Mouse (Mus musculus): ENCODE results near the gene Cdca5. TPM values are rescaled to one million over a fixed set of nuclear protein-coding genes. Genes with fewer than 3 reads are reported as not detected.
A peak's percentile ranks its signal among the peaks of the same experiment; 100 is the strongest.

Gene Cdca5
- polyA plus RNA-seq, 1 experiment from 2014 or later: 50.8 TPM

DNA sequence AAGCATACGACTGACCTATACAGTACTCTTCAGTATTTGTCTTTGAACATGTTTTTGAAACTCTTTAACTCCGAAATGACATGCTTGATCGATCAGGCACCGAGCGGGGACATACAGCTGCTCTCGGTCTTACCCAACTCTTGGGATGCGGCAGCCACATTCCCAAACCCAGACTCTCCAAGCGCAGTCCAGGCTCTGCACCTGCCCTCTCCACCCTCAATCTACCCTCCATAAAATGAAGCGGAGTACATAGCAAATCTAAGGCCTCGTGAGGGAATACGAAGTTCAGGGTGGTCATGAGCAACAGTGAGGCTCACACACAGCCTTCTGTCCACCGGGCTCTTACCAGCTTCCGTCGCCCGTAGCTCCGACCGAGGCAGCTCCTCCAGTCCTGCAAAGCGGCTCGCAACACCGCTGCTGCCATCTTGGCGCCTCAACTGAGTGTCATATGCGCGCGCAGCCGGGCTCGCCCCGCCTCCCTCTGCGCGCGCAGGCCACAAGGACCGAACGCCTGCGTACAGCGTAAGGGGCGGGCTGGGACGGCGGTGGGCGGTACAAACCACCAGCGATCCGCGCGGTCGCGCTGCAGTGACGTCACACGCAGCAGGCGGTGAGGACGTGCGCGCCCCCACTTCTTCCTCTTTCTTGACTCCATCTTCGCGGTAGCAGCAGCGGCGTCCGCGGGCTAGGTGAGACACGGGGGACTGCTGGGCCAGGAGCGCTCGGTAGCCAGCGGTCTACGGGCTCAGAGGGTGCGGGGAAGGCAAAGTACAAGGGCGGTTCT lies 27.3 kb upstream of the Cdca5 start, which contains the start of the genes Mrpl49 and Fau:
Mrpl49 (minus strand) TSS at position 473 of the 784 bp plus-strand sequence.
Fau (plus strand) TSS at position 532 of the 784 bp plus-strand sequence.
- peak within 1 kb of the TSS; percentile 85 for H3K4me2 ChIP-seq
- no peaks in the 10 kb centered on the region for H3K9me3 ChIP-seq (ENCODE audit: control insufficient read depth, low read length)
- ATAC-seq (replicated peaks; ENCODE audit: low FRiP score) (peak; percentile 80), DNase-seq (ENCODE audit: low spot score) (peak; percentile 97)
- no peaks in the 10 kb centered on the region for H3K27me3 ChIP-seq (replicated peaks; ENCODE audit: control insufficient read depth, insufficient read depth, low read length)
- under 1% methylated on average over 63 of the region's 63 CpGs for WGBS
- H3K27ac ChIP-seq (ENCODE audit: low read depth, low read length): peak within 1 kb of the TSS; percentile 85
- H3K36me3 ChIP-seq (ENCODE audit: control insufficient read depth, insufficient read depth, low read length): peaks cover 38% of the 10 kb centered on the region
- peaks cover 19% of the 10 kb centered on the region for H3K4me1 ChIP-seq (replicated peaks; ENCODE audit: control insufficient read depth, insufficient read depth, low read length)
- H3K4me3 ChIP-seq (ENCODE audit: low read depth, low read length): peak within 1 kb of the TSS; percentile 91
- H3K9ac ChIP-seq (ENCODE audit: low read depth, low read length): peak within 1 kb of the TSS; percentile 97

DNA sequence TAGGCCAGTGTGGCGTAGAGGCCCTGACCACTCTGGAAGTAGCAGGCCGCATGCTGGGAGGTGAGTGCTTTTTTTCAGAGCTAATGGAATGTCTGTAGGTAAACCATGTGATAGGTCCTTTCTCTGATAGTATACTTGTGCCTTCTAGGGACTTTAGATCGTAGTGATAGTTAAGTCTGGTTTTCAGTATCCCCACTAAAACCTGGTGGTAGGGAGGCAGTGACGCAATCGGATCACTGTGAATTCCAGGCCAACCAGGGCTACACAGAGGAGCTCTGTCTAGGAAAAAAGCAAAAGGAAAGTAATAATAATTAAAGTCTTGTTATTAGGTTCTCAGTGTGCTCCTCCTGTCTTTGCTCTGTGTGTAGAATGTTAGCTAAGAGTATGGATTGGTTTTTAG lies 26.3 kb upstream of the Cdca5 start:
- peak overlapping the region; percentile 97 for H3K9ac ChIP-seq (ENCODE audit: low read depth, low read length)
- peak overlapping the region; percentile 85 for H3K4me2 ChIP-seq
- H3K4me3 ChIP-seq (ENCODE audit: low read depth, low read length): peak overlapping the region; percentile 91
- no peaks in the 10 kb centered on the region for H3K27me3 ChIP-seq (replicated peaks; ENCODE audit: control insufficient read depth, insufficient read depth, low read length)
- H3K9me3 ChIP-seq (ENCODE audit: control insufficient read depth, low read length): no peaks in the 10 kb centered on the region
- H3K36me3 ChIP-seq (ENCODE audit: control insufficient read depth, insufficient read depth, low read length): peaks cover 28% of the 10 kb centered on the region
- H3K4me1 ChIP-seq (replicated peaks; ENCODE audit: control insufficient read depth, insufficient read depth, low read length): peaks cover 20% of the 10 kb centered on the region
- peak overlapping the region; percentile 85 for H3K27ac ChIP-seq (ENCODE audit: low read depth, low read length)
- no peak for DNase-seq (ENCODE audit: low spot score)
- ATAC-seq (replicated peaks; ENCODE audit: low FRiP score): no peak
- WGBS: 12% methylated on average over 5 of the region's 5 CpGs

DNA sequence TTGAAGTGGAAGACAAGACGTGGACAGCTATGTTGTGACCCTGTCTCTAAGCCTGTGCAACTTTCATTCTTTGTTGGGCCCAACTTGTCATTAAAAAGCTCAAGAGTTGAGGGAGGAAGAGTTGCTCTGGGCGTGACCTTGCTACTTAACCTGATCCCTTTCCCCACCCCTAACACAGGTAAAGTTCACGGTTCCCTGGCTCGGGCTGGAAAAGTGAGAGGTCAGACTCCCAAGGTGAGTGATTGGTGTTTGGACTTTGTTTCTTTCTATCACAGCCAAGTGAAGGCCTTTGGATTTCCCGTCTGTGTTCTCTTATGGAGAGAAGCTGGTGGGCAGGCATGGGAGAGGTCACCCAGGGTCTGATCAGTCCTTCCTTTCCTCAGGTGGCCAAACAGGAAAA lies 25.8 kb upstream of the Cdca5 start:
- 79% methylated on average over 5 of the region's 5 CpGs for WGBS
- H3K4me1 ChIP-seq (replicated peaks; ENCODE audit: control insufficient read depth, insufficient read depth, low read length): peaks cover 20% of the 10 kb centered on the region
- peak overlapping the region; percentile 91 for H3K4me3 ChIP-seq (ENCODE audit: low read depth, low read length)
- DNase-seq (ENCODE audit: low spot score) (no peak), ATAC-seq (replicated peaks; ENCODE audit: low FRiP score) (no peak)
- peak overlapping the region; percentile 85 for H3K4me2 ChIP-seq
- H3K9ac ChIP-seq (ENCODE audit: low read depth, low read length): peak overlapping the region; percentile 97
- H3K36me3 ChIP-seq (ENCODE audit: control insufficient read depth, insufficient read depth, low read length): peaks cover 24% of the 10 kb centered on the region
- H3K27ac ChIP-seq (ENCODE audit: low read depth, low read length): peak overlapping the region; percentile 85
- H3K9me3 ChIP-seq (ENCODE audit: control insufficient read depth, low read length): no peaks in the 10 kb centered on the region
- no peaks in the 10 kb centered on the region for H3K27me3 ChIP-seq (replicated peaks; ENCODE audit: control insufficient read depth, insufficient read depth, low read length)

DNA sequence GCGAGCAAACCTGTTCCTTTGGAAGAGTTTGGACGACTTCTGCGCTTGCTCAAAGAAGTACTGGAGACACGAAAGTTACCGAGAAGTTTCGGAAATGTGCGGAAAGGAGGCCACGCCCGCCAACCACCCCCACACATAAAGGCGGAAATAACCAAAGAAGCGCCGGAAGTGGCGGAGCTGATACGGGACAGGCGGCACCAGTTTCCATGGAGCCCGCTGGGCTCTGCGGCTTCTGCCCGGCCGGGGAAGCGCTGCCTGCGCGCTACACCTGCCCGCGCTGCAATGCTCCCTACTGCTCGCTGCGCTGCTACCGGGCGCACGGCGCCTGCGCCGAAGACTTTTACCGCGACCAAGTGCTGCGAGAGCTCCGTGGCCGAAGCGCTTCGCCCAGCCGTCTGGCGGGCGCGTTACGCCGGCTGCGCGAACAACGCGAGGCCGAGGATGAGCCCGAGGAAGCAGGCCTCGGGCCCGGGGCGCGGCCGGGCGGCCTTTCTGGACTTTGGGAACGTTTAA lies 23.7 kb upstream of the Cdca5 start, which contains the start of gene Znhit2:
Znhit2 (plus strand) TSS at position 172 of the 513 bp plus-strand sequence.
- H3K9ac ChIP-seq (ENCODE audit: low read depth, low read length): peak within 1 kb of the TSS; percentile 91
- WGBS: under 1% methylated on average over 58 of the region's 58 CpGs
- peak; percentile 70 for ATAC-seq (replicated peaks; ENCODE audit: low FRiP score)
- peak within 1 kb of the TSS; percentile 79 for H3K4me3 ChIP-seq (ENCODE audit: low read depth, low read length)
- H3K4me1 ChIP-seq (replicated peaks; ENCODE audit: control insufficient read depth, insufficient read depth, low read length): peaks cover 18% of the 10 kb centered on the region
- H3K36me3 ChIP-seq (ENCODE audit: control insufficient read depth, insufficient read depth, low read length): peaks cover 8% of the 10 kb centered on the region; the same call in 1 of the 2 replicates
- H3K27me3 ChIP-seq (replicated peaks; ENCODE audit: control insufficient read depth, insufficient read depth, low read length): no peaks in the 10 kb centered on the region
- H3K9me3 ChIP-seq (ENCODE audit: control insufficient read depth, low read length): no peaks in the 10 kb centered on the region
- peak within 1 kb of the TSS; percentile 99 for H3K4me2 ChIP-seq
- DNase-seq (ENCODE audit: low spot score): peak; percentile 91
- peak within 1 kb of the TSS; percentile 94 for H3K27ac ChIP-seq (ENCODE audit: low read depth, low read length)

DNA sequence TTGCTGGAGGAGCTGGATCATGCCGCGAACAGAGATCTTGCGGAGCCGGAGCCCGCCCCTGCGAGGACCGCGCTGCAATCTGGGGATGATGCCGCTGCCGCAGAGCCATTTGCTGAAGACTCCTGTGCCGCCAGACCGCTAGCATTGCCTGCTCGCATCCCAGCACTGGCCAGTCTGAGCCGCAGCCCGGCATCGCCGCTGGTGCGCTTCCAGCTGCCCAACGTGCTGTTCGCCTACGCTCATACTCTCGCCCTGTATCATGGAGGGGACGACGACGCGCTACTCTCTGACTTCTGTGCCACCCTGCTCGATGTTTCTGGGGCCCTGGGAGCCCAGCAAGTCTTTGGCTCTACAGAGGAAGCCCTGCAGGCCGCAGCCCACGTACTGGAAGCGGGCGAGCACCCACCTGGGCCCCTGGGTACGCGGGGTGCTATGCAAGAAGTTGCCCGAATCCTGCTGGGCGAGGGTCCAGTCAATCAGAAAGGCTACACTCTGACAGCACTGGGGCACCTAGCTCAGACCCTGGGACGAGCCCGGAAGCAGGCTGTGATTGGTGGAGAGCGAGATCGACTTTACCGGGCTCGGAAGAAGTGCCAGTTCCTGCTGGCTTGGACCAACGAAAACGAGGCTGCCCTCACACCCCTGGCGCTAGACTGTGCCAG lies 23.0 kb upstream of the Cdca5 start:
- peak overlapping the region; percentile 91 for H3K9ac ChIP-seq (ENCODE audit: low read depth, low read length)
- H3K4me3 ChIP-seq (ENCODE audit: low read depth, low read length): peak overlapping the region; percentile 79
- H3K9me3 ChIP-seq (ENCODE audit: control insufficient read depth, low read length): no peaks in the 10 kb centered on the region
- peaks cover 8% of the 10 kb centered on the region; the same call in 1 of the 2 replicates for H3K36me3 ChIP-seq (ENCODE audit: control insufficient read depth, insufficient read depth, low read length)
- ATAC-seq (replicated peaks; ENCODE audit: low FRiP score) (peak; percentile 6; the same call in 1 of the 2 replicates), DNase-seq (ENCODE audit: low spot score) (peak; percentile 66)
- H3K4me2 ChIP-seq: peak overlapping the region; percentile 99
- H3K27me3 ChIP-seq (replicated peaks; ENCODE audit: control insufficient read depth, insufficient read depth, low read length): no peaks in the 10 kb centered on the region
- peak overlapping the region; percentile 94 for H3K27ac ChIP-seq (ENCODE audit: low read depth, low read length)
- peaks cover 21% of the 10 kb centered on the region for H3K4me1 ChIP-seq (replicated peaks; ENCODE audit: control insufficient read depth, insufficient read depth, low read length)
- 1% methylated on average over 44 of the region's 44 CpGs for WGBS

DNA sequence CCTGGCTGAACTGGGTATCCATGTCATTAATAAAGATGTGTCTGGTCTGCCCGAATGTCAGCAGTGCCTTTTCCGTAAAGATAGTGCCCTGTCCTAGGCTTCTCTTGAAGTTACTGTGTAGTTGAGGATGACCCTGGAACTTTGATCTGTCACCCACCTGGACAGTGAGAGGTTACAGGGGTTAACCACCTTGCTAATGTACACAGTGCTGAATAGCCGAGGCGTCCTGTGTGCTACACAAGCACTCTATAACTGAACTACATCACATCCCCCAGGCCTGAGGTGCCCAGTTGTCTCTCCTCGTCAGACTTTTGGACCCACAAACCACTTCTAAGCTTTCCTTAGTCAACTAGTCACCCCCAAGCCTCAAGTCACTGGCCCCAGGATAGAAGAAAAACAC lies 22.4 kb upstream of the Cdca5 start:
- Histone ChIP-seq H3K9ac (ENCODE audit: low read depth, low read length) (peak overlapping the region; percentile 91), H3K4me1 (replicated peaks; ENCODE audit: control insufficient read depth, insufficient read depth, low read length) (peaks cover 22% of the 10 kb centered on the region), H3K9me3 (ENCODE audit: control insufficient read depth, low read length) (no peaks in the 10 kb centered on the region), H3K27ac (ENCODE audit: low read depth, low read length) (peak overlapping the region; percentile 94; the same call in 1 of the 2 replicates), H3K27me3 (replicated peaks; ENCODE audit: control insufficient read depth, insufficient read depth, low read length) (no peaks in the 10 kb centered on the region), H3K4me3 (ENCODE audit: low read depth, low read length) (peak overlapping the region; percentile 79), H3K4me2 (peak overlapping the region; percentile 99), H3K36me3 (ENCODE audit: control insufficient read depth, insufficient read depth, low read length) (peaks cover 8% of the 10 kb centered on the region; the same call in 1 of the 2 replicates)
- WGBS: 49% methylated on average over 5 of the region's 5 CpGs
- DNase-seq (ENCODE audit: low spot score) (no peak), ATAC-seq (replicated peaks; ENCODE audit: low FRiP score) (no peak)

DNA sequence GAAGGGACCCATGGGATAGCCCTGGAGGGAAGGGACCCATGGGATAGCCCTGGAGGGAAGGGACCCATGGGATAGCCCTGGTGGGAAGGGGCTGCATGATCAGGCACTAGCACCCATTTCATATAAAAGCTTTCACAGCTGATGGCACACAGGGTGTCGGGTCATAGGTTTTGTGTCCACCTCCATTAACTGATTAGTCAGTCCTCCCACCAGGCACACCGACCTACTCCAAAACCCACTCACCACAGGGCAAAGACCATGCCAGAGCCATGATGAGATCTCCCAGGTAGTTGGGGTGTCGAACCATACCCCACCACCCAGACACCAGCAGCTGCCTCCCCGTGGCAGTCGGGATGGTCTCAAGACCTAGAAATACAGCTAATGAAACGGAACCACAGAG lies 21.7 kb upstream of the Cdca5 start:
- Histone ChIP-seq H3K9ac (ENCODE audit: low read depth, low read length) (no peak overlapping the region), H3K9me3 (ENCODE audit: control insufficient read depth, low read length) (no peaks in the 10 kb centered on the region), H3K27me3 (replicated peaks; ENCODE audit: control insufficient read depth, insufficient read depth, low read length) (no peaks in the 10 kb centered on the region), H3K4me2 (peak overlapping the region; percentile 99), H3K4me3 (ENCODE audit: low read depth, low read length) (no peak overlapping the region), H3K36me3 (ENCODE audit: control insufficient read depth, insufficient read depth, low read length) (peaks cover 8% of the 10 kb centered on the region; the same call in 1 of the 2 replicates), H3K4me1 (replicated peaks; ENCODE audit: control insufficient read depth, insufficient read depth, low read length) (peaks cover 26% of the 10 kb centered on the region), H3K27ac (ENCODE audit: low read depth, low read length) (no peak overlapping the region)
- no peak for ATAC-seq (replicated peaks; ENCODE audit: low FRiP score)
- DNase-seq (ENCODE audit: low spot score): no peak
- 93% methylated on average over 6 of the region's 6 CpGs for WGBS

DNA sequence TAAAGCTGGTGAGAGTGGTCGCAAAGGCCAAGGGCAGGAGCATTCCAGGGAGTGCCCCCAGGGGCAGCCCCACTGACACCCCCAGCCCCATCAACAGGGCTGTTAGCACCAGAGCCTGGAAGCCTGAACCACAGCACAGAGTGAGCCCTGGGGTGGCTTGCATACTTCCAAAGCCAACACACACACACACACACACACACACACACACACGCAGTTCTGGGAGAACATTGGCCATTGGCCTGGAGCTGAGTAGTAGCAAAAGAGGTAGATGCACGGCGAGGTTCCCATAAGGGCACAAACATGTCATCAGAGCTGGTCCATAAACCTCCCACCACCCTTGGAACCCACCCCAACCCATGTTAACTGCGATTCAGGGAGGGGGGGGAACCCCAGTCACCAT lies 18.2 kb upstream of the Cdca5 start:
- Histone ChIP-seq H3K4me2 (peak overlapping the region; percentile 98), H3K27me3 (replicated peaks; ENCODE audit: control insufficient read depth, insufficient read depth, low read length) (no peaks in the 10 kb centered on the region), H3K4me3 (ENCODE audit: low read depth, low read length) (peak overlapping the region; percentile 67), H3K36me3 (ENCODE audit: control insufficient read depth, insufficient read depth, low read length) (peaks cover 19% of the 10 kb centered on the region), H3K9ac (ENCODE audit: low read depth, low read length) (peak overlapping the region; percentile 72), H3K9me3 (ENCODE audit: control insufficient read depth, low read length) (no peaks in the 10 kb centered on the region), H3K27ac (ENCODE audit: low read depth, low read length) (peak overlapping the region; percentile 88), H3K4me1 (replicated peaks; ENCODE audit: control insufficient read depth, insufficient read depth, low read length) (peaks cover 21% of the 10 kb centered on the region)
- DNase-seq (ENCODE audit: low spot score) (no peak), ATAC-seq (replicated peaks; ENCODE audit: low FRiP score) (no peak)
- WGBS: 42% methylated on average over 5 of the region's 5 CpGs

Measured in liver, embryonic 11.5 days (tissue).